Mouse (Mus musculus): Measurements from ENCODE around the gene Col4a3.

The Col4a3 gene

GRCm38 (mm10) chr1:82605856-82606255 lies 19.1 kb downstream of the Col4a3 start:
- DNase-seq (ENCODE audit: low read depth in 1 of 2, low spot score in 2 of 2), result no peak

GRCm38 (mm10) chr1:82608646-82609262 lies 22.0 kb downstream of the Col4a3 start:
- no peak for DNase-seq (ENCODE audit: low read depth in 1 of 2, low spot score in 2 of 2)

DNA sequence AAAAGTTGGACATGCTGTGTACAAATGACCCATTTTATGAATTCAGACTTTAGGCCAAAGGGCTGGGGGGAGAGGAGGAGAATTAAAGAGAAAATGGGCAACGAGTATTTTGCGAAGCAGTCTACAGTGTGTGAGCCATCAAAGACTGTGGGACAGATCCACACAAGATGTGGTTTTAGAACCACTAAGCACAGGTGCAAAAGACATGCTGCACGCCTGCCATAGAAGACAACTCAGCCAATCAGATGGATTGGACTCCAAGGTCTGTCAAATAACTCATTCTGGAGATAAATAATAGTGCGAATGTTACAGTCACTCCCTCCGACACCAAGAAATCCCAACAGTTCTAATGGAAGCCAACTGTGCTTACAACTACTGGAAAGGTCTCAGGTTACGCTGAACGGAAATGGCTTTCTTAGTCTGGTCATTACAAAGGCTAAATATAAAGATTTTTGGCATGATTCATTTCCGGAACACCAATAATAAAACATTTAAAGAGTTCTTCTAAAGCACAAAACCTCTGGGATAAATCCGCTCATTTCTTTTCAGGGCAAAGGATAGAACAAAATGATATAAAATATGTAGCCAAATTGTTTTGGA lies 25.4 kb downstream of the Col4a3 start:
- DNase-seq (ENCODE audit: low read depth in 1 of 2, low spot score in 2 of 2), result no peak

DNA sequence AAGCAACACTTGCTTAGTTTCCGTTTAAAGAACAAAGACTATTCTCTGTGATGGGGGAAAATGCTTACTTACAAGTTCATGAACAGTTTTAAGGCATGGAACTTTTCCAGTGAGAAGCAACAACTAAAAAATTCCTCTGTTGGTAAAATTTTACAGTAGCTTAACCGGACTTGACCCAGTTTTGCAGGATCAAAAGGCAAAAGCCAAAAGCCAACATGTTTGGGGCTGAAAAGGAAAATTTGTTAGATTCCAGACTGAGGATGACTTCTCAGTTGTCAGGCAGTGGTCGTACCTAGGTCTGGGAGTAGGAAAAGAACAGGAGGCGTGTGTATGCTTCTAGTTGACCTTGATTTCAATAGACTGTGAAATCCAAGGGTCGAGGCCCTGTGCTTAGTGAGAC lies 31.3 kb downstream of the Col4a3 start:
- DNase-seq (ENCODE audit: low read depth in 1 of 2, low spot score in 2 of 2), result no peak

DNA sequence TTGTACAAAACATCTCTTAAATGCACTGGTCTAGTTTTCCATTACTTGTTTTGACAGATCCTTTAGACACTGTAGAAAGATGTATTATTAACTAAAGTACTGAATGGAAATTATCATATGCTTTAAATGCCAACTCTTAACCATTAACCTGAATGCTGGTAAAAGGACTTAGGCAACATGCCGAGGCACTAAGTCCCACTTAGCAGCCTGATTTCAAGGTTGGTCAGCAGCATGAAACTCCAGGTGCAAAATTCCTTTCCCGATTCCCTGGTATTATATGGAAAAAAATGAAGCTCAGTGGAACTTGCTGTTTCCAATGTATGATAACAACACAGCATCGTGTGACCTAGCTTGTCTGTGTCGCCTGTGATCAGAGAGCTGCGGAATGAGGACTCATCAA lies 31.9 kb downstream of the Col4a3 start:
- DNase-seq (ENCODE audit: low read depth in 1 of 2, low spot score in 2 of 2), result no peak

DNA sequence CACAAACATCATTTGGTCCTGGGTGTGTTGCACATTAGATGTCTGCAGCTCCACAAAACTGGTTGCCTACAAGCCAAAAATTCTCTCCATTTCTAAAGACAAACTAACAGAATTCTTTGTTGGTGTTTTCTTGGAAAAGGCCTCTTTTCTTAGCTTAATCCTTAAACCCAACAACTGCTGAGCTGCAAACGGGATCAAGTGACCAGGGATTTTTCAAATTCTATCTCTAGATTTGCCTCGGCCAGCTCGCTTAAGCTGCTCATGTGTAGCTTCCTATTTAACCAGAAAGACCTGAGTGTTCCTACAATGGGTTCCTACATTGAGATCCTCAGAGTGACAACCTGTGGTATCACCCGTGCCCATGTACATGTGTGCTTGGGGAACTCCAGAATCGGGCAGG lies 33.3 kb downstream of the Col4a3 start:
- DNase-seq (ENCODE audit: low read depth in 1 of 2, low spot score in 2 of 2), result no peak

DNA sequence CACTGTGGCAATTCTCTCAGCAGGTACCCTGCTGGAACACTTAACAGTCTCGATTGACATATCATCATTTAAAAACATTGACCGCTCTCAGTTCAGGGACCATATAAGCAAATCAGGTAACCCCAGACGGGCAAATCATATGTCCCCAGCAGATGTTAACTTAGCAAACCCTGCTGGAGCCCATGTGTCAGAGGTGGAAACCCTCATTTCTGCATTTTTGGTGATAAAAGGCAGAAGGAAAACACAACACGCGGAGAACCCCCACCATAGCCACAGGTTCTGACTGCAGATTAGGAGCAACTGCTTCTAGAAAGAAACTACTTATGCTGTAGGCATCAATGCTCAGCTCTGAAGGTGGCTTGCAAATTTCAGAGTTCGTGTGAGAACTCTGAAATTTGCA lies 38.2 kb downstream of the Col4a3 start:
- no peak for DNase-seq (ENCODE audit: low read depth in 1 of 2, low spot score in 2 of 2)

DNA sequence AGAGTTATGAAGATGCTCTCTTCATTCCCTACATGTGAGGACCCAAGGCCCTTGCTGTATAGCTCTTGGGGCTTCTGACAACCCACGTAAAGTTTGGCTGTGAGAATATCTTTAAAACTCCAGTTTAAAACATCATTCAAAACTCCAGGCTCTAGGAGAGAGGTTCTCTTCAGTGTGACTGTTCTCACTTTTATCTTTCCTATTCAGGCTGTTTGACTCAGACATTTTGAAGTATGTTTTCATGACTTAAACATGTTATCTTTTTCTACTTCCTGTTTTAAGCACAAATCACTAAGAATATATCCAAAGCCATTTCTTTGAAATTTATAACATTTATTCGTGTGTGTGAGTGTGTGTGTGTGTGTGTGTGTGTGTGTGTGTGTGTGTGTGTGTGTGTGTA lies 38.8 kb downstream of the Col4a3 start:
- DNase-seq (ENCODE audit: low read depth in 1 of 2, low spot score in 2 of 2), result no peak

GRCm38 (mm10) chr1:82627652-82628051 lies 40.9 kb downstream of the Col4a3 start:
- DNase-seq (ENCODE audit: low read depth in 1 of 2, low spot score in 2 of 2), result no peak

- DNase-seq (ENCODE audit: low read depth in 1 of 2, low spot score in 2 of 2), result no peak
Measured at GRCm38 (mm10) chr1:82629495-82629894, 42.8 kb downstream of the Col4a3 start.

DNA sequence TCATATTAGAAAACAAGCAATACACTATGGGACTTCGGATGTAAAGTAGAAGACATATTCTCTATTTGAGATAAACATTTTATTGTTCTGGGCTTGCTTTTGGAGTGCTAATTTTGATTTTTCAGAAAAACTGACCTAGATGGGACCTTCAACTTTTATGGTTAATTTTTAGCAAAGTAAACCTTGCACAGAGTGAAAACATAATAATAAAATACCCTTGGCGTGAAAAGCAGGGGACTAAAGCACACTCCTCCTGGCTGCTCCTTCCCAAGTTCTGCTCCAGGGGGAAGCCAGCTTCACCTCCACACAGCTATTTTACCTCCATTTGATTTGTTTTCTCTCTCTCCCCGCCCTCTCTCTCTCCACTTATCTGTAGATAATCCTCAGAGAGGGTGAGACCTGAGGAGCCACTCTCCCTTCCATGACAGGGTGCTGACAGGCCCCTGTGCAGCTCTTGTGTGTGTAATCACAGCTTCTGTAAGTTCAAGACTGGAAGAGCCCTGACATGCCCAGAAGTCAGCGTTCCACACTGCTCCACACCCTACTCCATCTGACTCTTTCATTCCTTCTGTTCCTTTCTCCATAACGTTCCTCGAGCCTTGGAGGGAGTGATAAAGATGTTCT lies 44.6 kb downstream of the Col4a3 start:
- DNase-seq (ENCODE audit: low read depth in 1 of 2, low spot score in 2 of 2), result no peak

DNA sequence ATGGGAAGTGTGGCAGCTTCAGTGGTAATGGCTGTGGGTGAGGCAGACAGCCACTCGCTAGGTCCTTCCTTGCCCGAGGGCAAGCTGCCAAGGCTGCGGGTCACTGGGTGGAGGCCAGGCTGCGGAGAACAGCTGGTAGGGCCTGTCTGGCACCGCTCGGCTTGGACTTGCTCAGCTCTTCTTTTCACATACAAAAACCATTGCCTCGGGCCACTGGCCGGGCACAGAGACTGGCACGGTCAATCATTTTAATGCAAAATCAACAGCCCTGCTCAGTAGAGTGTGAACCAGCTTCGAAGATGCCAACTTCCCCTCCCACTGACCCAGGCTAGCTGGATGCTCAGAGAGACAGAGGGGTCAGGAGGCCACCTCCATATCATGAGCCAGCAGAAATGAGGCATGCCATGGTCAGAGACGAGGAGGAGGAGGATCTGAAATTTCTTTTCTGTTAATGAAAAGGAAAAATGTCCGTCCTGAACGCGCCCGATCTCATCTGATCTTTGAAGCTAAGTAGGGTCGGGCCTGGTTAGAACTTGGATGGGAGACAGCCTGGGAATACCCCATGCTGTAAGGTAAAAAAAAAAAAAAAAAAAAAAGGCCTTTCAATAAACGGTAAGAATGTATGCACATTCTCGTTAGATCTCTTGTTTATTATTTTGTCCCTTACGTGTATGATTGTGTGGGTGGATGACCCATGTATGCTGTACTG lies 48.0 kb downstream of the Col4a3 start:
- no peak for DNase-seq (ENCODE audit: low read depth in 1 of 2, low spot score in 2 of 2)

- no peak for DNase-seq (ENCODE audit: low read depth in 1 of 2, low spot score in 2 of 2)
Measured at GRCm38 (mm10) chr1:82635254-82635620, 48.5 kb downstream of the Col4a3 start.

DNA sequence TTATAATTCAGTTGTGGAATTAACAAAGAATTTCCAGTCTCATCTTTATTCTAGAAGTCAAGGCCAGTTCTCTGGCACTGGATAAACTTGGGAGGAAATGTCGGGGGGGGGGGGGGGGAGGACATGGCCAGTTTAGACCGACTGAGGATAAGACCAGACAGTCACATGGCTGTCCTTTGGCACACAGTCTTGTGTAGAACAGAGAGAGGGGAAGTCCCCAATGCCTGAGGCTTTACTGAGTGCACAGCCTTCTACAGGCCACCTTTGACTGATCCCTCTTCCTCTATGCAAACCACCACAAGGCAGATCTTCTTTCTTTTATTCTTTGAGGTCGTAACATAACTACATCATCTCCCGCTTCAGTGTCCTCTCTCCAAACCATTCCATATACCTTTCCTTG lies 49.6 kb downstream of the Col4a3 start:
- DNase-seq (ENCODE audit: low read depth in 1 of 2, low spot score in 2 of 2), result no peak

- no peak for DNase-seq (ENCODE audit: low read depth in 1 of 2, low spot score in 2 of 2)
Measured at GRCm38 (mm10) chr1:82637414-82637813, 50.7 kb downstream of the Col4a3 start.

- DNase-seq (ENCODE audit: low read depth in 1 of 2, low spot score in 2 of 2), result no peak
Measured at GRCm38 (mm10) chr1:82638428-82638827, 51.7 kb downstream of the Col4a3 start.

- DNase-seq (ENCODE audit: low read depth in 1 of 2, low spot score in 2 of 2), result no peak
Measured at GRCm38 (mm10) chr1:82641316-82641987, 54.7 kb downstream of the Col4a3 start.

GRCm38 (mm10) chr1:82647989-82648388 lies 61.3 kb downstream of the Col4a3 start:
- DNase-seq (ENCODE audit: low read depth in 1 of 2, low spot score in 2 of 2), result no peak

DNA sequence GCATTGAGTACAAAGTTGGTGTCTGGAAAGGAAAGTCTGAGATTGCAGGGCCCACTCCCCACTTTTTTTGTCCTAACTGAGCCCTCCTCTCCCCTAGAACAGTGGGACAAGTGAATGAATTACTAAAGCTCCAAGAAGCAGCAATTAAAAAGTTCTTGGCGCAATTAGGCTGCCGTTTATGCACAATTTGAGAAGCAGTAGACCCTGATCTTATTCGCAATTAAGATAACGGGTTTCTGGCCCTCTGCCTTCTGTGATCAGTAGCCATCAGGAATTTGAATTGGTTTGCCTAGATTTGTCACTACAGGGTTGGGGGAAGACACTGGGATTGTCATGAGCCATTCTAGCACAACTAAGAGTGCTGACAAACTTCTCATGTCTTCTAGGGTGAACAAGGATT lies 64.1 kb downstream of the Col4a3 start:
- no peak for DNase-seq (ENCODE audit: low read depth in 1 of 2, low spot score in 2 of 2)

GRCm38 (mm10) chr1:82654046-82654445 lies 67.3 kb downstream of the Col4a3 start:
- DNase-seq (ENCODE audit: low read depth in 1 of 2, low spot score in 2 of 2), result no peak

DNA sequence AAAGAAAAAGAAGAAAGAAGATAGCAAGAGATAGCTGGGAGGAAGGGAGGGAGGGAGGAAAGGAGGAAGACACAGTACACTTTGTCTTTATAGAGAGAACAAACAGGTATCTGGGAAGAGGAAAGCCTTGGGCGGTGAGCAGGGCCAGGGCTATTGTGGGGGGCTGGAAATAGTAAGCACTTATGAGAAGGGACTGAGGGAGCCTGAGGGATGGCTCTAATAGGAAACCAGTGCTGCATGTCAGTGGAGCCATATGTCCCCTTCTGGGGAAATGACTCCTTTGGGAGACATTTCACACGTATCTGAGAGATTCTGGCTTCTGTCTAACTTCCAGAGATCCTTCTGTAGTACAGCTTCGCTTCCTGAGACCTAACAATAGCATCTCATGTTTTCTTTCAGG lies 69.7 kb downstream of the Col4a3 start:
- no peak for DNase-seq (ENCODE audit: low read depth in 1 of 2, low spot score in 2 of 2)

DNA sequence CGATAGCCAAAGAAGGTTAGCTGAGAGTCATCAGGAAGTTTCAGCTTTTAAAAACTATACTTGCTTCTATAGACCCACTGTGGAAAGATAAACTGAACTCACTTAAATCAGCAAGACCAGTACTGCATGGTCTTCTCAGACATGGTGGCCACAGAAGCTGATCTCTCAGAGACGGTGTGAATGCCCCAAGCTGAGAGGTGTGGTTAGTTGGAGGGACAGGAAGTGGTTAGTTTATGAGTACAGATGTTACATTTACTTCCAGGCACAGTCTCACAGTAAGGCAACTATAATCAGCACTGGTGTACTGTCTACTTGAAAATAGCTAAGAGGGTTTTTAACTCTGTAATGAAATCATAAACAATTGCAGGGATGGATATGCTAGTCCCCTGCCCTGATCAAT lies 75.5 kb downstream of the Col4a3 start:
- DNase-seq (ENCODE audit: low read depth in 1 of 2, low spot score in 2 of 2), result no peak

Measured in monocyte, adult 2 months (primary cell).